Mouse (Mus musculus): ENCODE measurements around the gene Cdkn1c.

The Cdkn1c gene

GRCm38 (mm10) chr7:143460874-143461273, at the start of gene Cdkn1c:
Cdkn1c (minus strand) TSS chr7:143461050.
- CTCF ChIA-PET: no interaction called here

GRCm38 (mm10) chr7:143509566-143509965, 48.7 kb upstream of the Cdkn1c start:
- CTCF ChIA-PET: no interaction called here

GRCm38 (mm10) chr7:143506675-143507074, 45.8 kb upstream of the Cdkn1c start:
- CTCF ChIA-PET: no interaction called here

GRCm38 (mm10) chr7:143506271-143506670, 45.4 kb upstream of the Cdkn1c start:
- CTCF ChIA-PET: interaction anchor here (0.6 kb wide), 1 partner anchor 516 kb away, joined by 3 read pairs; no protein-coding TSS in a partner anchor

GRCm38 (mm10) chr7:143505823-143506222, 45.0 kb upstream of the Cdkn1c start:
- CTCF ChIA-PET: interaction anchor here (0.6 to 0.7 kb wide), 3 partner anchors 250 to 515 kb away, joined by 3 to 5 read pairs (median 3); no protein-coding TSS in a partner anchor

GRCm38 (mm10) chr7:143505411-143505810, 44.6 kb upstream of the Cdkn1c start:
- CTCF ChIA-PET: interaction anchor here (0.7 kb wide), 2 partner anchors 250 to 469 kb away, joined by 3 to 5 read pairs; no protein-coding TSS in a partner anchor

GRCm38 (mm10) chr7:143503926-143504325, 43.1 kb upstream of the Cdkn1c start:
- CTCF ChIA-PET: no interaction called here

GRCm38 (mm10) chr7:143502418-143503200, 41.8 kb upstream of the Cdkn1c start, which contains the start of gene Phlda2:
Phlda2 (minus strand) TSS chr7:143503150.
- CTCF ChIA-PET: no interaction called here

- CTCF ChIA-PET: no interaction called here
Observed at GRCm38 (mm10) chr7:143501643-143502417, 41.0 kb upstream of the Cdkn1c start.

GRCm38 (mm10) chr7:143500912-143501311, 40.1 kb upstream of the Cdkn1c start:
- CTCF ChIA-PET: no interaction called here

GRCm38 (mm10) chr7:143498584-143498983, 37.7 kb upstream of the Cdkn1c start:
- CTCF ChIA-PET: no interaction called here

GRCm38 (mm10) chr7:143495104-143495961, 34.5 kb upstream of the Cdkn1c start:
- CTCF ChIA-PET: no interaction called here

GRCm38 (mm10) chr7:143493616-143494126, 32.8 kb upstream of the Cdkn1c start:
- CTCF ChIA-PET: no interaction called here

GRCm38 (mm10) chr7:143489735-143490134, 28.9 kb upstream of the Cdkn1c start:
- CTCF ChIA-PET: no interaction called here

GRCm38 (mm10) chr7:143482541-143482940, 21.7 kb upstream of the Cdkn1c start:
- CTCF ChIA-PET: no interaction called here

- CTCF ChIA-PET: no interaction called here
Observed at GRCm38 (mm10) chr7:143481806-143482387, 21.0 kb upstream of the Cdkn1c start.

- CTCF ChIA-PET: interaction anchor here (0.6 to 0.7 kb wide), 2 partner anchors 282 to 561 kb away, joined by 3 read pairs; no protein-coding TSS in a partner anchor
Observed at GRCm38 (mm10) chr7:143480498-143480897, 19.6 kb upstream of the Cdkn1c start.

GRCm38 (mm10) chr7:143477800-143478199, 16.9 kb upstream of the Cdkn1c start:
- CTCF ChIA-PET: no interaction called here

- CTCF ChIA-PET: no interaction called here
Observed at GRCm38 (mm10) chr7:143476702-143477335, 16.0 kb upstream of the Cdkn1c start.

- CTCF ChIA-PET: no interaction called here
Observed at GRCm38 (mm10) chr7:143475876-143476275, 15.0 kb upstream of the Cdkn1c start.

- CTCF ChIA-PET: no interaction called here
Observed at GRCm38 (mm10) chr7:143474811-143475210, 14.0 kb upstream of the Cdkn1c start.

Data from spleen, embryonic (tissue).